Mouse (Mus musculus) olfactory bulb, adult 2 months (tissue): ENCODE measurements around the gene Babam2.

Experiments used
- CTCF ChIP-seq: fragments of 200-500 bp; IDR thresholded peaks from 2 replicates; pipeline ENCODE4 v1.5.1; 2012; ENCODE audit warnings: low read depth, mild to moderate bottlenecking, low read length, moderate library complexity; ENCODE audit not compliant: insufficient read depth
- POLR2A ChIP-seq: fragments of 200-500 bp; IDR thresholded peaks from 2 replicates; pipeline ENCODE4 v1.6.1; 2012; ENCODE audit warnings: mild to moderate bottlenecking, low read depth, low read length, moderate library complexity; ENCODE audit not compliant: insufficient read depth

GRCm38 (mm10) chr5:31771921-31772320 is 74.4 kb downstream of the Babam2 start:
- TF ChIP-seq CTCF (no peak), POLR2A (no peak)
